Mouse (Mus musculus) heart, embryonic 11.5 days (tissue): Measurements from ENCODE around the gene Hist1h3f. TPM values are rescaled to one million over a fixed set of nuclear protein-coding genes. Genes with fewer than 3 reads are reported as not detected.
"Not testable (repeated sequence)": the region's sequence is repeated elsewhere in the genome, so short reads cannot be mapped to it uniquely, and the experiment has no call there.

Experiments used
- ATAC-seq: fragments of 200-750 bp; cut with Nextera tagmentation; replicated peaks from 2 replicates; pipeline ENCODE4 v1.8.0; 2017; ENCODE audit warnings: moderate library complexity; ENCODE audit not compliant: insufficient number of reproducible peaks, low FRiP score, low TSS enrichment
- H3K27ac ChIP-seq: fragments of 300-500 bp; sonication (generic); 2 replicates; pipeline ENCODE4 v1.5.1; 2014; ENCODE audit warnings: mild to moderate bottlenecking, low read depth, low read length
- H3K27me3 ChIP-seq: fragments of 300-500 bp; sonication (generic); 2 replicates; pipeline ENCODE4 v1.6.1; 2014; ENCODE audit warnings: mild to moderate bottlenecking, low read length, mixed read lengths; ENCODE audit not compliant: control insufficient read depth, insufficient read depth
- H3K36me3 ChIP-seq: fragments of 300-500 bp; sonication (generic); 2 replicates; pipeline ENCODE4 v1.6.1; 2014; ENCODE audit warnings: mild to moderate bottlenecking, low read length, moderate library complexity, mixed read lengths; ENCODE audit not compliant: control insufficient read depth, insufficient read depth
- H3K4me1 ChIP-seq: fragments of 300-500 bp; sonication (generic); 2 replicates; pipeline ENCODE4 v1.6.1; 2014; ENCODE audit warnings: low read length; ENCODE audit not compliant: control insufficient read depth, insufficient read depth
- H3K4me2 ChIP-seq: fragments of 300-500 bp; sonication (generic); 2 replicates; pipeline ENCODE4 v1.6.1; 2014; ENCODE audit warnings: mild to moderate bottlenecking, moderate library complexity
- H3K4me3 ChIP-seq: fragments of 300-500 bp; sonication (generic); 2 replicates; pipeline ENCODE4 v1.5.1; 2014; ENCODE audit warnings: low read depth, low read length
- H3K9ac ChIP-seq: fragments of 300-500 bp; sonication (generic); 2 replicates; pipeline ENCODE4 v1.6.1; 2014; ENCODE audit warnings: mild to moderate bottlenecking, low read depth, low read length, moderate library complexity
- H3K9me3 ChIP-seq: fragments of 300-500 bp; sonication (generic); replicated peaks from 2 replicates; pipeline ENCODE4 v1.6.1; 2016; ENCODE audit warnings: low read length; ENCODE audit not compliant: control insufficient read depth
- WGBS: fragments of 180-500 bp; shearing (Covaris S2); extraction: QIAGEN DNeasy Blood & Tissue Kit; methylation state at CpG from one replicate; pipeline ENCODE4 v1.1.7; 2014; ENCODE audit not compliant: insufficient replicate concordance; 5-methylcytosine and 5-hydroxymethylcytosine counted together
- polyA plus RNA-seq: library from polyadenylated mRNA; unstranded; fragments of >200 nt; fragmentation: Nextera tagmentation; extraction: Ambion mirVana; gene quantifications from 2 replicates; pipeline ENCODE4 v1.2.1, GENCODE M21; 2014

Hist1h3f gene
- polyA plus RNA-seq, 1 experiment from 2014 or later, result 0.19 TPM

DNA sequence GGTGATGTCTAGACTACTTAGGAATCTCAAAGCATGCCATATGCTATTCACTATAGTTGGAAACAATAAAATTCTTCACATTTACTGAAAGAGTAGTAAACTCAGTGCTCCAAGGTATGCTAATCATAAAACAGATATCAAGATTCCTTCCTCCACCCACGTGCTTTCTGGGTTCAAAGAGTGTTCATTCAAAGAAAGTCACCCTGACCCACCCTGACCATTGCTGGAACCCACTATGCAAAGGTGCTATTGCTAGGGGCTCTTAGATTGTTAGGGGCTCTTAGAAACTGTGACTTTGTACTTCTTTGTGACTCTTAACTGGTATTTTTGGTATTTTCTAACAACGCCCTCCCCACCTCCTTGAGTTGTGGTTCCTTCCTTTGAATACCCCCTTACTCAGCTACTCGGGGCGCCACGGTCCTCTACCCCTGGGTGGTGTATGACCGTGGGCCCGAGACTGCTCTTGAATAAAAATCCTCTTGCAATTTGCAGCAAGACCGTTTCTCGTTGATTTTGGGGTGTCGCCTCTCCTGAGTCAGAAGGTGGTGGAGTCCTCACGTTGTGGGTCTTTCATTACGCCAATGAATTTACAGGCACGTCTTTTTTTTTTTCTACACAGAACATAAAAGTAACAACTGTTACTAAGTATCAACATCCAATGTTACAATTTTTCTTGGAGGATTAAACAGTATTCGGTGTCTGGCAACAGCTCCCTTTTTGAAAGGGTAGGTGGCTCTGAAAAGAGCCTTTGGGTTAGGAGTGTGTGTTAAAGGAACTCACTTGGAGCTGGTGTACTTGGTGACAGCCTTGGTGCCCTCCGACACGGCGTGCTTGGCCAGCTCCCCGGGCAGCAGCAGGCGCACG lies 29.4 kb downstream of the Hist1h3f start:
- Histone ChIP-seq H3K9ac (peak overlapping the region; percentile 76), H3K27ac (peak overlapping the region; percentile 96), H3K4me3 (peak overlapping the region; percentile 51), H3K4me1 (peaks cover 10% of the 10 kb centered on the region), H3K4me2 (peak overlapping the region; percentile 75)
- ATAC-seq, H3K27me3 ChIP-seq, H3K9me3 ChIP-seq, H3K36me3 ChIP-seq: not testable (repeated sequence)
- WGBS, result 13% methylated on average over 17 of the region's 20 CpGs

- Histone ChIP-seq H3K27ac (peak within 1 kb of the TSS; percentile 96), H3K4me2 (peak within 1 kb of the TSS; percentile 75), H3K4me3 (peak within 1 kb of the TSS; percentile 45), H3K9ac (peak within 1 kb of the TSS; percentile 76), H3K4me1 (peaks cover 10% of the 10 kb centered on the region)
- peak; percentile 90 for ATAC-seq
- under 1% methylated on average over 30 of the region's 42 CpGs for WGBS
- H3K27me3 ChIP-seq, H3K9me3 ChIP-seq, H3K36me3 ChIP-seq: not testable (repeated sequence)
Observed at GRCm38 (mm10) chr13:23573898-23574524, 30.2 kb downstream of the Hist1h3f start, which contains the start of the genes Hist1h2bf and Hist1h2ad. TSS of gene Hist1h2bf (minus strand) at chr13:23574196. TSS of gene Hist1h2ad (plus strand) at chr13:23574381.

DNA sequence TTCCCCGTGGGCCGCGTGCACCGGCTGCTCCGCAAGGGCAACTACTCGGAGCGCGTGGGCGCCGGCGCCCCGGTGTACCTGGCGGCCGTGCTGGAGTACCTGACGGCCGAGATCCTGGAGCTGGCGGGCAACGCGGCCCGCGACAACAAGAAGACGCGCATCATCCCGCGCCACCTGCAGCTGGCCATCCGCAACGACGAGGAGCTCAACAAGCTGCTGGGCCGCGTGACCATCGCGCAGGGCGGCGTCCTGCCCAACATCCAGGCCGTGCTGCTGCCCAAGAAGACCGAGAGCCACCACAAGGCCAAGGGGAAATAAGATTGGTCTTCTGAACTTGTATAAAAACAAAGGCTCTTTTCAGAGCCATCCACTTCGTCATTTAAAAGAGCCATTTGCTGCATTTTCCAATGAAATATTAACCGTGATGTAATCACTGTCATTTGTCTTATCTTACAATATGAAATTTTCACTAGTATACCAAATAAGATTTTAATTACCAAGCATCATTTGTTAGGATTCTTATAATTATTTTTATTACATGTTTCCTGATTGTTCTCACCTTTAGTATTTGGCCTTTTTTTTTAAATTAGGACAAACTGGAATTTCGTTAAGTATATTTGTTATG lies 30.8 kb downstream of the Hist1h3f start:
- H3K27ac ChIP-seq, result peak overlapping the region; percentile 96
- WGBS, result 5% methylated on average over 5 of the region's 39 CpGs
- peaks cover 10% of the 10 kb centered on the region for H3K4me1 ChIP-seq
- peak overlapping the region; percentile 25 for H3K4me3 ChIP-seq
- H3K9ac ChIP-seq, result peak overlapping the region; percentile 59; the same call in 1 of the 2 replicates
- not testable (repeated sequence) for H3K36me3 ChIP-seq, ATAC-seq, H3K27me3 ChIP-seq, H3K9me3 ChIP-seq
- H3K4me2 ChIP-seq, result peak overlapping the region; percentile 75

- Histone ChIP-seq H3K27ac (peak within 1 kb of the TSS; percentile 84), H3K4me1 (peaks cover 8% of the 10 kb centered on the region; the same call in 1 of the 2 replicates), H3K9me3 (no peaks in the 10 kb centered on the region), H3K4me3 (peak within 1 kb of the TSS; percentile 45), H3K27me3 (no peaks in the 10 kb centered on the region), H3K4me2 (peak within 1 kb of the TSS; percentile 68), H3K36me3 (no peaks in the 10 kb centered on the region), H3K9ac (peak within 1 kb of the TSS; percentile 76)
- WGBS, result under 1% methylated on average over 18 of the region's 18 CpGs
- ATAC-seq, result peak; percentile 60
Observed at GRCm38 (mm10) chr13:23575271-23575851, 31.5 kb downstream of the Hist1h3f start, which contains the start of gene Hist1h3d. TSS of gene Hist1h3d (plus strand) at chr13:23575763.

DNA sequence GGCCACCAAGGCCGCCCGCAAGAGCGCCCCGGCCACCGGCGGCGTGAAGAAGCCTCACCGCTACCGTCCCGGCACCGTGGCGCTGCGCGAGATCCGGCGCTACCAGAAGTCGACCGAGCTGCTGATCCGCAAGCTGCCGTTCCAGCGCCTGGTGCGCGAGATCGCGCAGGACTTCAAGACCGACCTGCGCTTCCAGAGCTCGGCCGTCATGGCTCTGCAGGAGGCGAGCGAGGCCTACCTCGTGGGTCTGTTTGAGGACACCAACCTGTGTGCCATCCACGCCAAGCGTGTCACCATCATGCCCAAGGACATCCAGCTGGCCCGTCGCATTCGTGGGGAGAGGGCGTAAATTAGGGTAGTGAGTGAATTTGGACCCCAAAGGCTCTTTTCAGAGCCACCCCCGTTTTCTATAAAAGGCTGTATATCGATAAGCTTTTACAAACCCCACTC lies 32.0 kb downstream of the Hist1h3f start:
- not testable (repeated sequence) for ATAC-seq, H3K36me3 ChIP-seq, H3K4me1 ChIP-seq, H3K9me3 ChIP-seq, H3K27me3 ChIP-seq
- H3K27ac ChIP-seq, result peak overlapping the region; percentile 84
- peak overlapping the region; percentile 45 for H3K4me3 ChIP-seq
- H3K9ac ChIP-seq, result peak overlapping the region; percentile 76
- H3K4me2 ChIP-seq, result peak overlapping the region; percentile 68
- 0% methylated on average over 11 of the region's 40 CpGs for WGBS

- 13% methylated on average over 7 of the region's 7 CpGs for WGBS
- Histone ChIP-seq H3K9ac (peak overlapping the region; percentile 76), H3K4me3 (peak overlapping the region; percentile 45)
Observed at GRCm38 (mm10) chr13:23576351-23576881, 32.6 kb downstream of the Hist1h3f start.

DNA sequence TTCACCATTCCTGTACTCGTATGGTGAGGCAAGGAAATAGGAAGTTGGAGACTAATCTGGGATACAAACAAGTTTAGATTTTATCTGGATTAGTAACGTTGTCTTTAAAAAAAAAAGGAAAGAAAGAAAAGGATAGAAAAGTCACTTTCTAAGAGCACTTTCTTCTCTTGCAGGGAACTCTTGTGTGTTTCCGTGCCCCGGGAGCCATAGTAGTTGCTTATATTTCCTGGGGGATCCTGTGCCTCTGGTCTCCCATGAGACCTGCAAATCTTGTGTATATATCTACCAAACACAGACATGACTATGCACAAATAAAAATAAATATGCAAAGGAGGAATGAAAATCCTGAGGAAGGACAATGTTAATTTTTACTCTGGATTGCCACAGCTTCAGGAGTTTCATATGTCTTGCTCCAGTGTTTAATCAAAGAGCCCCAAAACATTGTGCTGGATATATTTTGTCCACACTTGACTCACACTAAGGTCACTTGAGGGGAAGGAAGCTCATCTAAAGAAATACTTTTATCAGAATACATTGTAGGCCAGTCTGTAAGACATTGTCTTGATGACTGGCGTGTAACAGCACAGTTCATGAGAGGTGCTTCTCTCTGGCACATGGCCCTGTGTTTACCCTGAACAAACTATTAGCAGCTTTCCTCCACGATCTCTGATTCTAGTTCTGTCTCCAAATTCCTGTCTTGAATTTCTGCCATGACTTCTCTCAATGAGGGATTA lies 33.2 kb downstream of the Hist1h3f start:
- ATAC-seq, result no peak
- Histone ChIP-seq H3K4me1 (peaks cover 11% of the 10 kb centered on the region; the same call in 1 of the 2 replicates), H3K9me3 (no peaks in the 10 kb centered on the region), H3K36me3 (no peaks in the 10 kb centered on the region), H3K27ac (peak overlapping the region; percentile 84), H3K9ac (peak overlapping the region; percentile 76), H3K4me3 (peak overlapping the region; percentile 45), H3K4me2 (peak overlapping the region; percentile 68), H3K27me3 (no peaks in the 10 kb centered on the region)
- whole genome bisulfite sequencing, result 60% methylated on average over 6 of the region's 6 CpGs

More at GRCm38 (mm10) chr13:23576351-23576881, 32.6 kb downstream of the Hist1h3f start:
- ATAC-seq, result no peak
- Histone ChIP-seq H3K36me3 (no peaks in the 10 kb centered on the region), H3K9me3 (no peaks in the 10 kb centered on the region), H3K27me3 (no peaks in the 10 kb centered on the region), H3K27ac (peak overlapping the region; percentile 84), H3K4me1 (peaks cover 8% of the 10 kb centered on the region; the same call in 1 of the 2 replicates), H3K4me2 (peak overlapping the region; percentile 68)
